Mouse (Mus musculus): ENCODE data around the gene Bcat2.

DNA sequence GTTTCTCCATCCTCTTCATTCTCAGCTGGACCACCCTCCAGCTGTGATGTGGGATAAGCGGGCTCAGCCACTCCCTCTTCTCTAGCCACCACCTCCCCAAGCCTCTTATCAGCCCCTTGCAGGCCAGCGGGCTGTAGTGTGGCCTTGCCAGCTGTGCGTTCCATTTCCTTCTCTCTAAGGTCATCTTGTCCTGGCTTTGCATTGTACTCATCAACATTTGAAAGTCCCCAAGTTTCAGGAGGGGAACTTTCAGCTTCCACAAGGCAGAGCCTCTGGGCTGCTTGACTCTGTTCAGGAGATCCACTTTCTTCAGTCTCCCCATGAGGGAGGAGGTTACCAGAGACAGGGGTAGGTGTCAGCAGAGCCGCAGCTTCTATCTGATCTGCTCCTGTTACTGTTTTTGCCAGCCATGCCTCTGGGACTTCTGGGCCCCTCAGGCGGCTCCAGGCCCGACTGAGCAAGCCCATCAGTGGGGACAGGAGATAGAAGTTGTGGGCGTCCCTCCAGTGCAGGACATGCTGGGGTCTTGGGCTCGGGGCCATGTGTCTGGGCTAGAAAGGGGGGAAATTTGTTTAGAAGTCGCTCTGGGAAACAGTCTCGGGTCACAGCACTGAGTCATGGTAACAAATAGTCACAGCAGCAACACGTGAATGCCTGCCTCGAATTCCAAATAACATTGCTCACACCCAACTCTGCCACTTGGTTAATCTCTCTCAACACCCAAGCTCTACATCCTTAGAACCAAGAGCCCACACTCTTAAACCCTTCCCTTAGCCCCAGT, 44.9 kb upstream of the Bcat2 start:
- TF ChIP-seq GATA1 (IDR thresholded peaks at IDR 0.05; ENCODE audit: borderline replicate concordance, low read length) (peak; percentile 97), FLI1 (IDR thresholded peaks at IDR 0.05; ENCODE audit: low read length) (no peak)
